In the genomic region with DNA sequence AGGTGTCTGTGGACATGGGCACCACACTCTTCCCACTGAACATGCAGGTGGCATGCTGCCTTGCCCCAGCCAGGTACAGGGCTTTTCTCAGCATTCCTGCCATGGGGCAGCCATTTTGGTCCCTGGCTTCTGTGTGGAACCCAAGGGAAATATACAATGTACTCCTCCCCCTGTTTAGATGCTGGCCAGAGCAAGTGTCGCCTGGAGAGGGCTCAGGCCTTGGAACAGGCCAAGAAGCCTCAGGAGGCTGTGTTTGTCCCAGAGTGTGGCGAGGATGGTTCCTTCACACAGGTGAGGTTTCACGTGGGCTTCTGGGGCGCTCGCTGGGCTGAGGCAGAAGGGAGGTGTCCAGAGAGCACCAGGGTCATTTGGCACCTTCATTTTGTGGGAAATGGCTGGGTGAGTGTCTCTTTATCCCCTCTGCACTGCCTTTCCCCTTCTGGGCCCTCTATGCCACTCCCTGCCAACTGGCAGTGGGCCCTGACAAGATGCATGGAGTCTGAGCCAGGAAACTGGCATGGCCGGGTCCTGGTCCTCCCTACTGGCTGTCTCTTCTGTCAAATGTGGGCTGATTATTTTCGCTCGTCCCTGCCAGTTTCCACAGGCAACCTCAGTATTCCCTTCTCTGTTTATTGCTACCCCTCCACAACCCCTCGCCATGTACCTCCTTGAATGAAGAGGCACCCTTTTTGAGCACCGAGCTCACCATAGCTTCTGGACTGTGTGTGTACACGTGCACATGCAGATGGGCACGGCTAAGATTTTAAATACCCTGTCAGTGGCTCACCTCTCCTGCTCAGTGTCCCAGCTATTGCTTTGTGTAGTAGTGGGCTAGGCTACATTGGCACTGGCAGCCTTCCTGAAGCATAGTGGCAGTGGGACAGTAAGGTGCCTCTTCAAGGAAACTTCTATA, we compare ENCODE assay signal across 9 mouse cellular contexts.
A peak's percentile ranks its signal among the peaks of the same experiment; 100 is the strongest.
DNase-seq lines count a peak whose midpoint lies in the region; TF ChIP-seq lines count a peak whose summit lies in the region.
"Had no signal": no experiment of that assay in that cellular context is flagged by ENCODE, and none has a peak within 500 bp of the region (broad histone marks: within the 10 kb centered on the region; RNA-seq: fewer than 3 reads in every experiment).

No protein-coding gene starts in this region.

- no peak overlapping the region for H3K9ac ChIP-seq in heart, adult 2 months (ENCODE audit: low read depth, low read length)

- no peaks in the 10 kb centered on the region for H3K79me2 ChIP-seq in heart, adult 2 months (replicated peaks; ENCODE audit: control insufficient read depth, insufficient read depth, low read length)

- WGBS in heart, adult 2 months = 66% methylated on average over 12 of the region's 12 CpGs
- WGBS in heart, embryonic 10.5 days = 86% methylated on average over 12 of the region's 12 CpGs
- WGBS in lung, adult 2 months = 78% methylated on average over 12 of the region's 12 CpGs

- intact Hi-C loops in heart, adult 2 months (cut with DNase I) = no loop called here

- no peaks in the 10 kb centered on the region for H3K27me3 ChIP-seq in heart, adult 2 months (ENCODE audit: control insufficient read depth, insufficient read depth, low read length)
- H3K27me3 ChIP-seq in heart, embryonic 10.5 days (ENCODE audit: insufficient read depth, poor library complexity, severe bottlenecking) = no peaks in the 10 kb centered on the region

- H3K9me3 ChIP-seq in heart, embryonic 10.5 days = no peaks in the 10 kb centered on the region

- no peak for TF ChIP-seq CTCF in heart, adult 2 months (IDR thresholded peaks at IDR 0.05)
- no peak for TF ChIP-seq CTCF in lung, adult 2 months (IDR thresholded peaks at IDR 0.05; ENCODE audit: insufficient read depth, low read length)

- no peak overlapping the region for H3K4me3 ChIP-seq in heart, adult 2 months
- no peak overlapping the region for H3K4me3 ChIP-seq in heart, embryonic 10.5 days
- no peak overlapping the region for H3K4me3 ChIP-seq in lung, adult 2 months (replicated peaks; ENCODE audit: extremely low read depth, low read depth, low read length)

- DNase-seq in heart, adult 2 months = peak; percentile 53 to 72
- no peak for DNase-seq in heart, embryonic 10.5 days (ENCODE audit: low spot score)
- DNase-seq in adrenal gland, postnatal 25 days = peak; percentile 66
- DNase-seq in cerebellum, postnatal 25 days = peak; percentile 81 to 87
- peak; percentile 58 to 79 for DNase-seq in layer of hippocampus, postnatal 14 days (ENCODE audit: low spot score in 2 of 2)
- DNase-seq in lung, adult 2 months = no peak
- no peak for DNase-seq in T-cell, adult 2 months (ENCODE audit: low spot score)
- DNase-seq in thymus, postnatal 25 days = no peak
- DNase-seq: lung, postnatal 10 days had no signal

- H3K36me3 ChIP-seq in heart, adult 2 months (ENCODE audit: control insufficient read depth, insufficient read depth, low read length) = no peaks in the 10 kb centered on the region
- H3K36me3 ChIP-seq in heart, embryonic 10.5 days = no peaks in the 10 kb centered on the region

- no peak overlapping the region for H3K27ac ChIP-seq in heart, adult 2 months
- no peak overlapping the region for H3K27ac ChIP-seq in heart, embryonic 10.5 days

- no peaks in the 10 kb centered on the region for H3K4me1 ChIP-seq in heart, adult 2 months (ENCODE audit: control insufficient read depth, insufficient read depth, low read length)
- peaks cover 15% of the 10 kb centered on the region for H3K4me1 ChIP-seq in heart, embryonic 10.5 days
- H3K4me1 ChIP-seq in lung, adult 2 months (ENCODE audit: control insufficient read depth, insufficient read depth, low read length) = no peaks in the 10 kb centered on the region

- TF ChIP-seq EP300 in heart, adult 2 months (IDR thresholded peaks at IDR 0.05; ENCODE audit: insufficient read depth, low read depth, low read length) = no peak

- no peak for TF ChIP-seq POLR2A in heart, adult 2 months (IDR thresholded peaks at IDR 0.05; ENCODE audit: insufficient read depth, low read depth, low read length)
- TF ChIP-seq POLR2A in lung, adult 2 months (IDR thresholded peaks at IDR 0.05; ENCODE audit: borderline replicate concordance, extremely low read depth, low read depth, low read length) = no peak

Comparison
In these comparisons a context has a peak if more than half of its experiments do, and no peak if none do; other contexts are left out.
1. DNase-seq: peak in heart, adult 2 months (2 of 2), adrenal gland, postnatal 25 days (single experiment), cerebellum, postnatal 25 days (2 of 2) and layer of hippocampus, postnatal 14 days (2 of 2); none in heart, embryonic 10.5 days (single experiment), lung, adult 2 months (single experiment), T-cell, adult 2 months (single experiment) and thymus, postnatal 25 days (single experiment).